Mouse (Mus musculus): ENCODE results near the gene Vps26c.
"Not testable (repeated sequence)": the region's sequence is repeated elsewhere in the genome, so short reads cannot be mapped to it uniquely, and the experiment has no call there.

Gene Vps26c

GRCm38 (mm10) chr16:94484752-94485535 is 41.7 kb downstream of the Vps26c start:
- no peak for DNase-seq

DNA sequence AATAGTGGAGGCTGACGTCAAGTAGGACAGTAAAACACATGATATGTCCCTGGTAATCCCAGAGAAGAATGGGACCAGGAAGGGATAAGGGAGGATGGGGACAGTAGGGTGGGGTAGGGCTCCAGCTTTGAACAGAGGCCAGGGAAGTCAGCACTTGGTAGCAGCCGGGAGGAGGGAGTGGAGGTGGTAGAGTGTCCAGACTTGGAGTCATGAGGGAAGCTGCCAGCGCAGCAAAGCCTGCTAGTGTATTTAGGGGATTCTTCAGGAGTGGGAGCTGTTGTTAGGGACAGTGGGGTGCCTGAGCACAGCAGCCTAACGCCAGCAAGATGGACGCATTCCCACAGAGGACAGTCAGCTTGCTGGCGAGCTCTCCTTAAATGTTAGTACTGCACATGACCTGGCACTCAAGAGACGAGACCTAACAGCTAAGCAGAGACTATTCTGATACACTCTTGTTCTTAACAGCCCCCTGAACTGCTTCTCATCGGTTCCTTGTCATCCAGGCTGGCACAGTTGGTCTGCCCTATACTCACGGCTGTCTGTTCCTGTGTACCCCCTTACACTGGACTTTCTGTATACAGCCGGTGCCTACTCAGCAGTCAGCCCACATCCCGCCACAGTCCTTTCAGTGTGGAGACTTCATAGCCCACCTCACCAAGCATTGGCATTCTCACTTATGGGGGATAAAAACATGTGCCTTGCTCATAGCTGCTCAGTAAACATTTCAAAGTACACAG is 53.4 kb downstream of the Vps26c start:
- no peak for DNase-seq

GRCm38 (mm10) chr16:94472515-94472951 is 54.1 kb downstream of the Vps26c start:
- peak; percentile 18 to 51 for DNase-seq

- no peak for DNase-seq
These were observed 58.2 kb downstream of the Vps26c start for GRCm38 (mm10) chr16:94468391-94468790.

DNA sequence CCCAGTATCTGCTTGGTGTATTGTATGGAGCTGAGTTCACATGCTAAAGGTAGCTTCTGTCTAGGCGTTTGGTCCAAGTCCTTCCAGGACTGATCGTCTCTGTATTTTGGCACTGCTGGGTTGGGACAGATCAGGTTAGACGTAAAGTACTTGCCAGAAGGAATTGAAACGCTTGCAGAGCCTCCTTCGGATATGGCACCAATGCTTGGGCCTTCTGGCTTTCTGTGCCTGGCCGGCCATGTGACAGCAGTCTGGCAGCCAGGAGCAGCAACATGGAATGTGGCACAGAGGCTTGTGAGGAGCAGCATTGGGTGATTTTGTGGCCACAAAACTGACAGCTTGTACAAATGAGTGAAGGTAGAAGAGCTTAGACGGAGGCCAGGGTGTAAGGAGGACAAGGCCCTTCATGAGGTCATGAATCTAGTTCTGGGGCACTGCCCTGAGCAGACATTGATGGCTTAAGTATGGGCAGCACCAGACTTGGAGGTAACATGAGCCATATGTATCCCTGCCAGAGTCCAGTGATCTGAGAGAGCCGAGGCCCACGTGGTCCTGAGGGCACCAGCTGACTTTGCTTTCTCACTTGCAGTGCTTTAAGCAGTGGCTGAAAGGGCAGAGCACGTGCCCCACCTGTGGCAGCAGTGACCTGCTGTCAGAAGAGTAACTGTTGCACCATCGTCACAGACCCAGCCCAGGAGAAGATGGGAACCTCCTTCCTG is 59.1 kb downstream of the Vps26c start:
- DNase-seq = peak in 1 of 2 experiments; percentile 54

DNA sequence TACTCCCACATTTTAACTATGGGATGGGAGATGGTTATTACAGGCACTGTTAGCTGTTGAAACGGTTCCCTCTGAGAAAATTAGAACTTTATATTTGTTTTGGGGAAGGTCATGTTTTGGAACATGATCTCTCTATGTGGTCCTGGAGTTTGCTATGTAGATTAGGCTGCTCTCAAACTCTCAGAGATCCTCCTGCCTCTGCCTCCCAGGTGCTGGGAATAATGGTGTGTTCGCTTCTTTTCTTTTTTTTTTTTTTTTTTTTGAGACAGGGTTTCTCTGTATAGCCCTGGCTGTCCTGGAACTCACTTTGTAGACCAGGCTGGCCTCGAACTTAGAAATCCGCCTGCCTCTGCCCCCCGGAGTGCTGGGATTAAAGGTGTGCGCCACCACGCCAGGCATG is 60.3 kb downstream of the Vps26c start:
- not testable (repeated sequence) for DNase-seq

DNA sequence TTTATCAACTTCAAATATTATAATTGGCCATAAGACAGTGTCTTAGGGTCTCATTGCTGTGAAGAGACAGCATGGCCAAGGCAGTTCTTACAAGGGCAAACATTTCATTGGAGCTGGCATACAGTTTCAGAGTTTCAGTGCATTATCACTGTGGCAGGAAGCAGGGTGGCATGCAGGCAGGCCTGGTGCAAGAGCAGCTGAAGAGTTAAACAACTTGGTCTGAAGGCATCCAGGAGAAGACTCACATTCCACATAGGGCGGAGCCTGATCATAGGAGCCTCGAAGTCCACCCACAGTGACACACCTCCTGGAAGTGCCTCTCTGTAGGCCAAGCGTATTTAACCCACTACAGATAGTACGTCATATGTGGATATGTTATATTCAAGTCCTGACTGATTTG is 60.7 kb downstream of the Vps26c start:
- DNase-seq = no peak

DNA sequence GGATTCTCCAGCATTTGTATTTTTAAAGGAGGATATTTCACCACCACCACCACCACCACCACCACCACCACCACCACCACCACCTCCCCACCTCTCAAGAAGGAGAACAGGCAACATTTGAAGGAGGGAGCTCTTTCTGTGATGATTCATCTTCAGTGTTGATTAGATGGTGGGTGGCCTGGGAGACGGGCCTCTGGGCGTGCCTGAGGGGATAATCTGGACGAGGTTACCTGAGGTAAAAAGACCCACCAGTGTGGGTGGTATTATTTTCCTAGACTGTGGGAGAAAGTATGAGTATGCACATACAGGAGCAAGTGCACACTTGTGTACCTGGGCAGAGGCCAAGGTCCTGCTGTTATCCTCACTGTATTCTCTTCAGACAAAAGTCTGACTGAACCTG is 62.6 kb downstream of the Vps26c start:
- no peak for DNase-seq

DNA sequence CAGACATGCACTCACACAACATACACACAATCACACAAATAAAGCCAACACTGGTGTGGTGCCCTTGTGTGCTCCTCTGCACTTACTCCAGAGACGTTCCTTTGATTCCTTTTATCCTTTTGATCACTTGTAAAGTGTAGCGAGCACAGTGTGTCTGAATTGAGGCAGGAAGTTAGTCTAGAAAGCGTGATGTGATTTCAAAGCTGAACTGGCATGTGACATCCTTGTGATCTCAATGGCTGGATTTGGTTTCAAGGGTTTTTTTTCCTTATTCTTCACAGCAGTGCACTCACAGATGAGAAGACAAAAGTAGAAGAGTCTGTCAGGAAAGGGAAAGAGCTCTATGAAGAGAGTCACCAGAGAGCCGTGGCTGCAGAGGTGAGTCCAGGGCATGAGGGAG is 72.5 kb downstream of the Vps26c start:
- no peak for DNase-seq

DNA sequence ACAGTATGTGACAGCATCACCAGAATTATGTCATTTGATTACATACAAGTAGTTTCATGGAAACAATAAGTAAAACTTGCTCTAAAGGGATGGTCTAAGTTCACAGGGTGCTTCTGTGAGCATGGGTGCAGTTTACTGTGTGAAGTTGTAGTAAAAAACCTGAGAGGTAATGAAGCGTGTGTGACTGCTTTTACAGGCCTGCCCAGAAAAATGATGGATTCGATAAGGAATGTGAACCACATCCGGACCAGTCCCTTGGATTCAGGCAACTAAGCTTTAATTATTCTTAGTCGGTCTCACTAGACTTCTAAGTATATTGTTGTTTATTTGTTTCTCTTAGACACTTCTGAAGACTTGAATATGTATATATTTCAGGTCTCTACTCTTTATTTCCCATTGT is 73.9 kb downstream of the Vps26c start:
- no peak for DNase-seq

DNA sequence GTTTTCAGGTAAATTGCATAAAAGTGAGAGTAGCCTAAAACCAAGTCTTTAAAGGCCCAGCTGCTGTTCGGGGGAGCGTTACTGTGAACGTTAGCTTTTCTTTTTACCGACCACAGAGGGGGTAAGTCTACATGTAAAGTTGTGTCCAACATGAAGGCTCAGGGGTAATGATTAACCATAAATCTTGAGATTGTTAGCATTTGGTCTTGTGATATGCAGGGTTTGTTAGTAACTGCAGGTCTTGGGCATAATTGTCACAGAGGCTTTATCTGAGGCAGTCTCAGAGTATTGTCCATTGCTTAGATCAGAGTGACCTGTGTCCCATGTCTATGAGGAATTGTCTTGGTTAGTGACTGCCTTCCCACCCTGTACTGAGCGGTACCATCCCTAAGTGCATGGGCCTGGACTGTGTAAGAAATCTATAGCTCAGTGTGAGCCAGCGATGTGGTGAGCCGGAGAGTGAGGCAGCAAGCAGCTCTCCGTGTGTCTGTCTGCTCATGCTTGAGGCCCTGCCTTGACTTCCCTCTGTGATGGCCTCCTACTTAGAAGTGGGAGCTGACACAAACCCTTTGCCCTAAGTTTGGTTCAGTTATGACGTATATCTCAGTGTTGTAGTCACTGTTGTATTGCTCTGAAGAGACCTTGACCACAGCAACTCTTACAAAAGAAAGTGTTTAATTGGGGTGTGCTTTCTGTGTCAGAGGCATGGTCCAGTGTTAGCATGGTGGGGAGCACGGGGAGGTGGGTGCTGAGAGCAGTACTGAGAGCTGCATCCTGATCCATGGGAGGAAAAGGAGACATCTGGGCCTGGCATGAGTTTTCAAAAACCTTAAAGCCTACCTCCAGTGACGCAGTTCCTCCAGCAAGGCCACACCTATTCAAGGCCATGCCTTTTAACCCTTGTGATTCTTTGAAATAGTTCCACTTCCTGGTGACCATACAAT is 74.8 kb downstream of the Vps26c start:
- DNase-seq = no peak

- no peak for DNase-seq
These were observed 77.0 kb downstream of the Vps26c start for GRCm38 (mm10) chr16:94449632-94450031.

DNA sequence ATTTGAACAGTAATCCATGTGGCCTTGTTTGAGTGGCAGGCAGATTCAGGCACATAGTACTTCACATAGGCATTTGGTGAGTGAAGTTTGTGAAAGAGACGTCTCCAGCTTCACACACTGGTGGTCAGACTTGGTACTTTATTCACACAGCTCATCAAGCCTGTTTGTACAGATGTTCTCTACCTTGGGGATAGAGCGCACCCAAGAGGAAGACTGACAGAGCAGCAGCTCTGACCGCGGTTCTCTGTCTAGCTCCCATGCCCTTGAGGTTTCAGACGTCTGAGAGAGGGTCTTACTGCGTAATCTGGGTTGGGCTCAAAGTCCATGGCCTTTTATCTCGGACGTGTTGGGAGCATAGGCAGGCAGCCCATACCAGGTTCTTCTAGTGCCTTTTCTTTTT is 77.5 kb downstream of the Vps26c start:
- no peak for DNase-seq

All from kidney, postnatal 25 days (tissue).